Mouse (Mus musculus): Measurements from ENCODE around the gene Gpn2. TPM values are rescaled to one million over a fixed set of nuclear protein-coding genes. Genes with fewer than 3 reads are reported as not detected.

Gene Gpn2
- total and polyA plus RNA-seq, 3 experiments: 35.9 to 36.8 (median 36.2) TPM

DNA sequence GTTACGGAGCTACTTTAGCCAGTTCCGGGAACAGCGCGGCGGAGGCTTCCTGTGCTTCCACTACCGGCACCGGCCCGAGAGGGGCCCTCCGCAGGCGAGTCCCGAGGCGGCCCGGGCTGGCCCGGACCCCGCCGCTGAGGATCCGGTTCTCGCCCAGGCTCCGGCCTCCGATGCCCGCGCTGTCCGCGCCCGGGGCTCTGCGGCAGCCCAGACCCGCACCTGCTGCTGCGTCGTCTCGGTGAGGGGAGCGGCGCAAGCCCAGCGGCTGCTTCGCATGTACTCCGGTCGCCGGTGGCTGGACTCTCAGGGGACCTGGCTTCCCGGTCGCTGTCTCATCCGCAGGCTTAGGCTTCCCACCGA is 9.3 kb upstream of the Gpn2 start:
- H3K36me3 ChIP-seq (replicated peaks in 1 of 2; ENCODE audit: control insufficient read depth in 1 of 2, insufficient read depth in 1 of 2, low read length in 1 of 2): peaks cover 19 to 31% of the 10 kb centered on the region in 2 experiments
- H3K27ac ChIP-seq (ENCODE audit: insufficient read depth, low read depth): peak overlapping the region; percentile 93
- dilution Hi-C loops (cut with MboI; ENCODE audit: extremely low pct_ligation_motif_present, extremely low pct_unique_long_range_greater_than_20kb, low sequenced_read_pairs) (no loop called here), in situ Hi-C loops (cut with MboI; ENCODE audit: low pct_ligation_motif_present, low pct_unique_long_range_greater_than_20kb, low sequenced_read_pairs) (loop anchor here (25.0 kb wide), 1 partner anchor 512 kb away; the partner anchor contains the start of gene Cd52)
- peaks cover 2% of the 10 kb centered on the region for H3K9me3 ChIP-seq (replicated peaks; ENCODE audit: low read length)
- no peak overlapping the region for H3K4me2 ChIP-seq (ENCODE audit: insufficient read depth, low read depth, poor library complexity, severe bottlenecking)
- no peak for DNase-seq (ENCODE audit: extremely low read depth)
- no peaks in the 10 kb centered on the region for H3K27me3 ChIP-seq (replicated peaks)
- H3K9ac ChIP-seq (ENCODE audit: insufficient read depth, low read depth): peak overlapping the region; percentile 96
- H3K4me3 ChIP-seq (replicated peaks in 1 of 3; ENCODE audit: low read depth in 2 of 3, low read length in 2 of 3, poor library complexity in 1 of 3): peak overlapping the region; percentile 80 to 91 (median 82)
- H3K4me1 ChIP-seq (ENCODE audit: control insufficient read depth in 1 of 2, insufficient read depth in 2 of 2): peaks cover 0 to 14% of the 10 kb centered on the region in 2 experiments; a peak in 3 of 4 replicates
- H3K79me2 ChIP-seq (replicated peaks; ENCODE audit: control insufficient read depth, extremely low read depth, insufficient read depth, poor library complexity, severe bottlenecking): 0 out of 2 replicates have a peak, but pooled peaks cover 3% of the 10 kb centered on the region
- TF ChIP-seq UBTF (IDR thresholded peaks at IDR 0.05; ENCODE audit: low read depth, low read length): 0 out of 2 replicates have a peak, but pooled peaks have one; percentile 60
- TF ChIP-seq ELF1 (IDR thresholded peaks at IDR 0.05; ENCODE audit: low read depth, low read length): no peak

DNA sequence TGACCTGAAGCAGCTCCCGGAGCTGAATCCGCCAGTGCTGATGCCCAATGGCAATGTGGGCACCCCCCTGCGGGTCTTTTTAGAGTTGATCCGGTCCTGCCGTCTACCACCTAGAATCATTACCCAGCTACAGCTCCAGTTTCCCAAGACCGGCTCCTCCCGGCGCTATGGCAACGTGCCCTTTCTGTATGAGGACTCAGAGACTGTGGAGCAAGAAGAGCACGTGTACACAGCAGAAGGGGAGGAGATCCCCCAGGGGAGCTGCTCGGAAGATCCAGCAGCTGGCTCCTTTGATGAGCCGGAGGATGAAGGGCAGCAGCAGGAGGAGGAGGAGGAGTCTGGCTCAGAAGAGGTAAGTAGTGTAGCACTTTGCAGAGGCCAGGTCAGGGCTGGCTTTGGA is 6.2 kb upstream of the Gpn2 start:
- Histone ChIP-seq H3K27ac (ENCODE audit: insufficient read depth, low read depth) (no peak overlapping the region), H3K27me3 (replicated peaks) (no peaks in the 10 kb centered on the region), H3K9me3 (replicated peaks; ENCODE audit: low read length) (no peaks in the 10 kb centered on the region), H3K4me1 (ENCODE audit: control insufficient read depth in 1 of 2, insufficient read depth in 2 of 2) (peaks cover 0 to 19% of the 10 kb centered on the region in 2 experiments), H3K79me2 (replicated peaks; ENCODE audit: control insufficient read depth, extremely low read depth, insufficient read depth, poor library complexity, severe bottlenecking) (0 out of 2 replicates have a peak, but pooled peaks cover 3% of the 10 kb centered on the region), H3K4me3 (replicated peaks in 1 of 3; ENCODE audit: low read depth in 2 of 3, low read length in 2 of 3, poor library complexity in 1 of 3) (no peak overlapping the region), H3K9ac (ENCODE audit: insufficient read depth, low read depth) (no peak overlapping the region), H3K36me3 (replicated peaks in 1 of 2; ENCODE audit: control insufficient read depth in 1 of 2, insufficient read depth in 1 of 2, low read length in 1 of 2) (peaks cover 42 to 55% of the 10 kb centered on the region in 2 experiments), H3K4me2 (ENCODE audit: insufficient read depth, low read depth, poor library complexity, severe bottlenecking) (no peak overlapping the region)
- in situ Hi-C loops (cut with MboI; ENCODE audit: low pct_ligation_motif_present, low pct_unique_long_range_greater_than_20kb, low sequenced_read_pairs): loop anchor here (25.0 kb wide), 1 partner anchor 509 kb away; the partner anchor contains the start of gene Cd52
- TF ChIP-seq RAD21 (IDR thresholded peaks at IDR 0.05; ENCODE audit: low read depth, low read length) (no peak), USF2 (conservative IDR thresholded peaks at IDR 0.05; ENCODE audit: low read depth, low read length) (no peak), KAT2A (IDR thresholded peaks at IDR 0.05; ENCODE audit: insufficient replicate concordance, low read length) (no peak), MAFK (IDR thresholded peaks at IDR 0.05; ENCODE audit: insufficient replicate concordance, low read length) (no peak), IRF4 (IDR thresholded peaks at IDR 0.05; ENCODE audit: low read depth, low read length) (no peak), JUN (IDR thresholded peaks at IDR 0.05; ENCODE audit: insufficient read depth, low read depth, low read length) (no peak), PAX5 (IDR thresholded peaks at IDR 0.05; ENCODE audit: low read length) (no peak), HCFC1 (IDR thresholded peaks at IDR 0.05; ENCODE audit: low read depth, low read length) (no peak), ETS1 (conservative IDR thresholded peaks at IDR 0.05; ENCODE audit: low read depth, low read length) (no peak), MAZ (IDR thresholded peaks at IDR 0.05; ENCODE audit: low read depth, low read length) (no peak), ELF1 (IDR thresholded peaks at IDR 0.05; ENCODE audit: low read depth, low read length) (no peak), POLR2A (IDR thresholded peaks at IDR 0.05; ENCODE audit: low read depth, low read length) (no peak)
- no peak for DNase-seq (ENCODE audit: extremely low read depth)
- dilution Hi-C loops (cut with MboI; ENCODE audit: extremely low pct_ligation_motif_present, extremely low pct_unique_long_range_greater_than_20kb, low sequenced_read_pairs): no loop called here
